Mouse (Mus musculus) lung, postnatal 0 days (tissue): Measurements from ENCODE around the gene Wif1.

Source experiments
- CTCF ChIP-seq: IDR thresholded peaks from 2 replicates; pipeline ENCODE4 v1.5.1; 2016; ENCODE audit warnings: antibody characterized with exemption, mild to moderate bottlenecking
- EP300 ChIP-seq: IDR thresholded peaks from 2 replicates; pipeline ENCODE4 v1.6.1; 2016; ENCODE audit warnings: antibody characterized with exemption, mild to moderate bottlenecking, control low read depth

- no peak for TF ChIP-seq CTCF
- no peak for TF ChIP-seq EP300
These were observed 33.7 kb downstream of the Wif1 start for GRCm38 (mm10) chr10:121067416-121067951.
